Comparison of ENCODE assay signal across 1 mouse cellular context in genomic region chr2:181691083-181691482, GRCm38 (mm10).
TF ChIP-seq lines count a peak whose summit lies in the region.

No protein-coding gene starts in this region.

TF ChIP-seq in MEL, 35 proteins besides CTCF, POLR2A, EP300 and RAD21:
- TF ChIP-seq MYC (IDR thresholded peaks at IDR 0.05; ENCODE audit: low read depth, low read length), result no peak
- no peak for TF ChIP-seq BHLHE40 (IDR thresholded peaks at IDR 0.05; ENCODE audit: borderline replicate concordance, low read depth, low read length)
- no peak for TF ChIP-seq MAZ (IDR thresholded peaks at IDR 0.05; ENCODE audit: low read depth, low read length)
- no peak for TF ChIP-seq TAL1 (IDR thresholded peaks at IDR 0.05; ENCODE audit: low read length)
- no peak for TF ChIP-seq ELF1 (IDR thresholded peaks at IDR 0.05; ENCODE audit: low read depth, low read length)
- TF ChIP-seq ZNF384 (IDR thresholded peaks at IDR 0.05; ENCODE audit: low read depth, low read length), result no peak
